Mouse (Mus musculus): ENCODE data around the gene Det1. TPM values are rescaled to one million over a fixed set of nuclear protein-coding genes. Genes with fewer than 3 reads are reported as not detected.

Gene Det1
- polyA plus RNA-seq, 1 experiment from 2014 or later, result 13.9 TPM

DNA sequence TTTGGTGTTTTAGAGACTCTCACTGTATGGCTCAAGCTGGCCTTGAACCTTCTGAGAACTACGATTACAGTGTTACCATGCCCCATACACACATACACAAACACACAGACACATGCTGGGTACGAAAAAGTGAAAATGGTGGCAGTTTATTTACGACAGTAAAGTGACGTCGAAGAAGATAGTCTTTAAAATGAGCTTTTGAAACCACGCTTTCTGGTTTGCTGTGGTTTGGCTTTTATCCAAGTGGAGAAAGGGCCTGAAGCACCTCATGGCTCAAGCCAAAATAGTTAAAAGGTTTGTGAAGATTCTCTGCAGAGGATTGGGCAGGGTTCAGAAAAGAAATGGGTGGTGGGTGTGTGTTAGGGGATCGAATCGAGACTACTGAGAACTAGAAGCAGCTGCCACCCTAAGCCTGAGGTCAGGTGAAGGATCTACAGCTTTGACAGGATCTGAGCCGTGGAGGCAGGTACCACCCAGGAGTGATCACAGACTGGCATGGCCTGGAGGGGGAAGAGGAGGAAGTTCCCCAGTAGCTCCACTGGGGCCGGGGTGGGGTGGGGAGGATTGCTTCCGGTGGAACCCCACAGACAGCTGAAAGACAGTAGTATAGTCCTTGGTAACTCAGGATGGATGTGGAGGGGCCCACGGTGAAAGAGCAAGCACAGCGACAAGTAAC is 53.0 kb downstream of the Det1 start:
- no peaks in the 10 kb centered on the region for H3K9me3 ChIP-seq (replicated peaks; ENCODE audit: low read length)
- DNase-seq (ENCODE audit: low spot score), result no peak
- 79% methylated on average over 13 of the region's 13 CpGs for WGBS
- no peak for TF ChIP-seq CTCF (IDR thresholded peaks at IDR 0.05; ENCODE audit: low read depth)
- no peak overlapping the region for H3K27ac ChIP-seq
- H3K4me2 ChIP-seq (ENCODE audit: low read length), result no peak overlapping the region
- no peaks in the 10 kb centered on the region for H3K27me3 ChIP-seq (ENCODE audit: insufficient read depth, low read length)
- H3K4me3 ChIP-seq (replicated peaks; ENCODE audit: low read depth, low read length), result no peak overlapping the region
- ATAC-seq (replicated peaks; ENCODE audit: low FRiP score, low read depth), result no peak
- no peaks in the 10 kb centered on the region for H3K4me1 ChIP-seq (replicated peaks; ENCODE audit: insufficient read depth, low read length)
- no peak overlapping the region for H3K9ac ChIP-seq (ENCODE audit: low read depth, low read length)
- peaks cover 15% of the 10 kb centered on the region for H3K36me3 ChIP-seq (ENCODE audit: insufficient read depth, low read length)

DNA sequence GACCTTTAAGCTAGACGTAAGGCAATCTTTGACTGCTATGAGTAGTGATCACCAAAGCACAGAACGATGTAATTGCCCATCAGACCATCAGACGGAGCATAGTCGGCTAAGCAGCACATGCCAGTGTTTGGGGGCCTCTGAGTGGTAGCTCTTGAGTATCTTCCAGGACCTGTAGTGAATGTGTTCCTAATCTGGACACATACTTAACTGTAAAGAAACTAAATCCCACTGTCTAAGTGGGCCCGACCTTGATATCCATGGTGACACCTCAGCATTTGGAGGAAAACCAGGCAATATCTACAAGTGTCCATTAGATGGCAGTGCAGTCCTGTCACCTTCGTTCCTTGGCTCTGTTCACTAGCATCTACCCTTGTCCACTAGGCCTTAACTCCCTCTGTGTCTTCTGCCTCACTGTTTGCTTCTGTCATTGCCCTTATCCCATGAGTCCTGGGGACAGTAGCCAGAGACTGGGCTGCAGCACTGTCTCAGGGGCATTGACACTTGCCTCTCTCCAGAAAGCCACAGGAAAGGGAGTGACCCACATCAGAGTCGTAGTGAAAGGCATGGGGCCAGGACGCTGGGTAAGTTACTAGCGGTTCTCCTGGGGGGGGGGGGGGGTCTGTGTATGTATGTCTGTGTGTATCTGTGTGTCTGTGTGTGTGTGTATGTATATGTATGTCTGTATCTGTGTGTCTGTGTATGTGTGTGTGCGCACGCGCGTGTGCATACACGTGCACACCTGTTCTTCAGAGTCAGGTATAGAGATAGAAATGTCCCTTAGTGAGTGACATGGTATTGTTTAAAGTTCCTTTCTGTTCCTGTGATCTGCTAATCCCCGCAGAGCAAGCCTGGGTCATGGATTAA is 55.5 kb downstream of the Det1 start:
- H3K27ac ChIP-seq, result no peak overlapping the region
- no peaks in the 10 kb centered on the region for H3K27me3 ChIP-seq (ENCODE audit: insufficient read depth, low read length)
- no peak overlapping the region for H3K4me3 ChIP-seq (replicated peaks; ENCODE audit: low read depth, low read length)
- peak; percentile 66; the same call in 1 of the 2 replicates for ATAC-seq (replicated peaks; ENCODE audit: low FRiP score, low read depth)
- no peak overlapping the region for H3K9ac ChIP-seq (ENCODE audit: low read depth, low read length)
- peak; percentile 89 for DNase-seq (ENCODE audit: low spot score)
- H3K4me1 ChIP-seq (replicated peaks; ENCODE audit: insufficient read depth, low read length), result no peaks in the 10 kb centered on the region
- H3K9me3 ChIP-seq (replicated peaks; ENCODE audit: low read length), result no peaks in the 10 kb centered on the region
- peaks cover 17% of the 10 kb centered on the region for H3K36me3 ChIP-seq (ENCODE audit: insufficient read depth, low read length)
- peak; percentile 95 for TF ChIP-seq CTCF (IDR thresholded peaks at IDR 0.05; ENCODE audit: low read depth)
- no peak overlapping the region for H3K4me2 ChIP-seq (ENCODE audit: low read length)
- WGBS, result 77% methylated on average over 15 of the region's 15 CpGs

DNA sequence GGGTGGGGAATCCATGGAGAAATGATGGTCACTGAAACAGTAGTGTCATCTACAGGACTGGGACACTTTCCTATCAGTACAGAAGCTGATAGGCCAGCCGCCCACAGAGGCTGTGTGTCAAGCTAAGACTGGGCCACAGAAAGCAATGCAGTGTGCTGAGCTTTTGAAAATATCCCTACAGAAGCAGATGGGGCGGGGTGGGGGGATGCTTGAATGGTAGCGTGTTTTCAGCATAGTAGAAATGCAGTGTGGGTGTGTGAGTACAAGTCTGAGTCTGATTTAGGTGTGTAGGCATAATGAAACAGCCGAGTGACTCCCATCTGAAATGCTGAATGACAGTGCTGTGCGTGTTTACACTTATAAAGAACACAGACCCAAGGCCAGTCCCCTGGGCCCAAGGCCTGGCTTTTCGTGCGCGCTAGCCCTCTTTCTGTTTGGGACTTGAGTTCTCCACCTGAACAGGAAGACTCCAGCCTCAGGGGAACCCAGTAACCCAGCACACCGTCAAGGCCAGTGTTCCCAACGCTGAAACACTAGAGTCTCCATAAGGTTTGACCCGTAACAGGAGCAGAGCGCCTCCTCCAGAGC is 59.2 kb downstream of the Det1 start:
- no peak overlapping the region for H3K4me2 ChIP-seq (ENCODE audit: low read length)
- no peak for TF ChIP-seq CTCF (IDR thresholded peaks at IDR 0.05; ENCODE audit: low read depth)
- H3K36me3 ChIP-seq (ENCODE audit: insufficient read depth, low read length), result peaks cover 17% of the 10 kb centered on the region
- peaks cover 4% of the 10 kb centered on the region; the same call in 1 of the 2 replicates for H3K4me1 ChIP-seq (replicated peaks; ENCODE audit: insufficient read depth, low read length)
- H3K4me3 ChIP-seq (replicated peaks; ENCODE audit: low read depth, low read length), result no peak overlapping the region
- ATAC-seq (replicated peaks; ENCODE audit: low FRiP score, low read depth) (no peak), DNase-seq (ENCODE audit: low spot score) (no peak)
- H3K9ac ChIP-seq (ENCODE audit: low read depth, low read length), result no peak overlapping the region
- no peaks in the 10 kb centered on the region for H3K9me3 ChIP-seq (replicated peaks; ENCODE audit: low read length)
- H3K27ac ChIP-seq, result no peak overlapping the region
- WGBS, result 86% methylated on average over 12 of the region's 12 CpGs
- H3K27me3 ChIP-seq (ENCODE audit: insufficient read depth, low read length), result no peaks in the 10 kb centered on the region

DNA sequence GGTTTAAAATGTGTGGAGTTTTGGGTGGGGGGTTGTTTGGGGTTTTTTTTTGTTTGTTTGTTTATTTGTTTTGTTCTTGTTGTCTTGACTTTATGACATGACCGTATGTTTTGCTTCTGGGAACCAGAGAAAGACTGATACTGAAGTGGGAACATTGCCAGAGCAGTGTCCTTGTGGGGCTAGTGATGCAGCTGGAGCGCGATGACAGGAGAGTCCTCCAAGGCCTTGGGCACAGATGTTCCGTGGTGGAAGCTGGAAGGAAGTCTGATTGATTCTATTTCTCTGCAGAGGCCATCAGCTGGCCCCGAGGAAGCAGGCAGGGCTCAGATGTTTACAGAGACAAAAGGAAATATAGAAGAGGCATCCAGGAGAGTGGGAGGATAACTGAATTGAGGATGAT is 61.2 kb downstream of the Det1 start:
- H3K4me2 ChIP-seq (ENCODE audit: low read length), result no peak overlapping the region
- WGBS, result 80% methylated on average over 5 of the region's 5 CpGs
- DNase-seq (ENCODE audit: low spot score), result no peak
- no peak for TF ChIP-seq CTCF (IDR thresholded peaks at IDR 0.05; ENCODE audit: low read depth)
- no peak for ATAC-seq (replicated peaks; ENCODE audit: low FRiP score, low read depth)
- no peaks in the 10 kb centered on the region for H3K9me3 ChIP-seq (replicated peaks; ENCODE audit: low read length)
- no peak overlapping the region for H3K9ac ChIP-seq (ENCODE audit: low read depth, low read length)
- no peak overlapping the region for H3K27ac ChIP-seq
- H3K27me3 ChIP-seq (ENCODE audit: insufficient read depth, low read length), result no peaks in the 10 kb centered on the region
- H3K4me1 ChIP-seq (replicated peaks; ENCODE audit: insufficient read depth, low read length), result peaks cover 9% of the 10 kb centered on the region
- H3K36me3 ChIP-seq (ENCODE audit: insufficient read depth, low read length), result peaks cover 15% of the 10 kb centered on the region
- H3K4me3 ChIP-seq (replicated peaks; ENCODE audit: low read depth, low read length), result no peak overlapping the region

DNA sequence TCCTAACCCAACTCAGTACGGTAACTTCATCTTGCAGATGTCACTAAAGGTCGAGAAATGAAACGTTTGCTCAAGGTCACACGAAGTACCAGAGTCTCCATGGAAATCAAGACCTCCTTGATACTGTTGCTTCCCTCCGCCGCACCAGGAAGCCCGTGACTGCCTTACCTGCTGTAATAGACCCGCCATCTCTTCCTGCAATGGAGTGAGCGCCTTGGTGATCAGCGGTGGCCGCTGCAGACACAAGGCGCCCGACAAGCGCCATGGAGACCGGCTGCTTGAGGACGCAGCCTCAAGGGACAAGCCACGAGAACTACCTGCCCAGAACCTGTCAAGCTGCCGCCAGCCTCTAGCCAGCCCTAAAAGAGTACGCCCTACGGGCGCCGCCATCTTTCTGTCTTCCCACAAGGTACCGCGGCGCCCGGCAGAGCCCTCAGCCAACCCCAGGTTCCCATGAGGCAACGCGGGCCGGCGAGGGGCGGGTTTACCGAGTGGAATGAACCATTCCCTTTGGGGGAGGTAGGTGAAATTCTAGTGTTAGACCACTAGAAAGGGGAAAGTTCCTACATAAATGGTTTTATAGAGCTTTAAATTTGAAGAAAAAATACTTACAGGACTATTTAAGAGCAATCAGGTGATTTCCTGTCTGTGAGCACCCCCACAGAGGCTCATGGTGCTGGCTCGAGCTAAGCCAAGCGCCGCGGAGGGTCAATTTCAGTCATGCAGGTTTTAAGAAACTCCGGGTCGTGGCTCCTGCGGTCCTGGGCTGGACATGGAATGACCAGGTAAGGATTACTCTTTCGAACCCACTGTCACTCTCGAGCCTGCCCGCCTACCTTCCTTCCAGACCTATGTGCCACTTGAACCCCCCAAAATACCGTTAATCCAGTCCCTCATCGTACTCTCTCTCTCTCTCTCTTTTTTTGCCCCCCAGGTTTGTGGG is 64.2 kb downstream of the Det1 start, which contains the start of the genes Mrps11 and Mrpl46:
TSS of gene Mrps11 (plus strand) at position 481 of the 943 bp plus-strand sequence.
TSS of gene Mrpl46 (minus strand) at position 893 of the 943 bp plus-strand sequence.
- peak; percentile 98 for ATAC-seq (replicated peaks; ENCODE audit: low FRiP score, low read depth)

More for the DNA sequence above, 64.2 kb downstream of the Det1 start, which contains the start of the genes Mrps11 and Mrpl46:
- H3K4me3 ChIP-seq (replicated peaks; ENCODE audit: low read depth, low read length), result peak within 1 kb of the TSS; percentile 86
- H3K9me3 ChIP-seq (replicated peaks; ENCODE audit: low read length), result no peaks in the 10 kb centered on the region
- H3K9ac ChIP-seq (ENCODE audit: low read depth, low read length), result peak within 1 kb of the TSS; percentile 83
- no peak for TF ChIP-seq CTCF (IDR thresholded peaks at IDR 0.05; ENCODE audit: low read depth)
- H3K4me1 ChIP-seq (replicated peaks; ENCODE audit: insufficient read depth, low read length), result peaks cover 9% of the 10 kb centered on the region
- peak within 1 kb of the TSS; percentile 86 for H3K4me2 ChIP-seq (ENCODE audit: low read length)
- peaks cover 17% of the 10 kb centered on the region for H3K36me3 ChIP-seq (ENCODE audit: insufficient read depth, low read length)
- peak; percentile 93 for DNase-seq (ENCODE audit: low spot score)
- no peaks in the 10 kb centered on the region for H3K27me3 ChIP-seq (ENCODE audit: insufficient read depth, low read length)
- WGBS, result under 1% methylated on average over 44 of the region's 44 CpGs
- H3K27ac ChIP-seq, result peak within 1 kb of the TSS; percentile 48; the same call in 1 of the 2 replicates
